Mouse (Mus musculus) heart, adult 18-20 months (tissue): ENCODE results near the gene Klhl36. TPM values are rescaled to one million over a fixed set of nuclear protein-coding genes. Genes with fewer than 3 reads are reported as not detected.
A peak's percentile ranks its signal among the peaks of the same experiment; 100 is the strongest.
"Not testable (repeated sequence)": the region's sequence is repeated elsewhere in the genome, so short reads cannot be mapped to it uniquely, and the experiment has no call there.

Source experiments
- DNase-seq, 2 experiments: peaks; one replicate each; pipeline ENCODE4 v3.0.0; 2021 to 2022; ENCODE audit warnings: mixed read lengths in 1 of 2
- total RNA-seq, 2 experiments: library from RNA; stranded (reverse); gene quantifications; 2 replicates each; pipeline ENCODE4 v1.2.3; 2021

Gene Klhl36
- total RNA-seq, 2 experiments from 2014 or later: 2.3 to 3.0 TPM

GRCm38 (mm10) chr8:119835270-119835669 lies 26.8 kb upstream of the Klhl36 start:
- peak in 1 of 2 experiments; percentile 38 for DNase-seq

DNA sequence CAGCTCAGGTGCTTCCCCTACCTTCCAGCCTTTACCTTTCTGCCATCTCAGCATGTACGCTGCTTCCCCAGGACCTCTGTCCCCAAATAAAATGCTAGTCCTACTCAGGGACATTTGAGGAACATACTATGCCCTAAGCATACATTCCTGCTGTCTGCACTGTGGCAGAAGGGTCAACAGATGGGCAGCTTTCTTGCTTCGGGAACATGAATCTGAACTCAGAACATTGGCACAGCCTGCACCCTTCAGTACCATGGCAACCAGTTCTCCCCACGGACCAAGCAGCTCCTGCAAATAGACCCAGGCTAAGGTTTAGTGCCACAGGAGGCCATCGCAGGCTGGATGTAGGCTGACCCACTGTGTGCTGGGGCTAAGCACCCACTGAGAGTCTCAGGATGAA lies 25.2 kb upstream of the Klhl36 start:
- no peak for DNase-seq

DNA sequence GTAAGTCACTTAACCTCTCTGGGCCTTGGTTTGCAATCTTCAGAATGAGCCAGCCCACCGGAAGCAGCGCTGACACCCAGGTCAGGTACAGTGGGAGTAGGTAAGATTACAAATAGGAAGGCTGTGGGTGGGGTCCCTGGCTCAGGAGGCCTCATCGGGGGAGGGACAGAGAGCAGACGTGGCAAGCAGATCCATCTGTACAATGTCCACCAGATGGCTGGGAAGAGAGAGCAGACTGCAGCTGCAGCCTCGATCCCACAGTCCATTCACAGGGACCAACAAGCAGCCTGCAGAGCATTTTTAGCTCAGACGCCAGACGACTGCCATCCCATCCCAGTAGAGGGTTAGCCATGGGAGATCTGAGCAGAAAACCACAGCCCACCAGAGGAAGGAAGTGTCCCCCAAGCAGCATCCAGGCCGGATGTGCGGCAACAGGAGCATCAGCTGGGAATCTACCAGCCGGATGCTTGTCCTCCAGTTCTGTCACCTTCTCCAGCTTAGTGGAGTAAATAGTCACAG lies 24.5 kb upstream of the Klhl36 start:
- peak in 1 of 2 experiments; percentile 40 for DNase-seq

DNA sequence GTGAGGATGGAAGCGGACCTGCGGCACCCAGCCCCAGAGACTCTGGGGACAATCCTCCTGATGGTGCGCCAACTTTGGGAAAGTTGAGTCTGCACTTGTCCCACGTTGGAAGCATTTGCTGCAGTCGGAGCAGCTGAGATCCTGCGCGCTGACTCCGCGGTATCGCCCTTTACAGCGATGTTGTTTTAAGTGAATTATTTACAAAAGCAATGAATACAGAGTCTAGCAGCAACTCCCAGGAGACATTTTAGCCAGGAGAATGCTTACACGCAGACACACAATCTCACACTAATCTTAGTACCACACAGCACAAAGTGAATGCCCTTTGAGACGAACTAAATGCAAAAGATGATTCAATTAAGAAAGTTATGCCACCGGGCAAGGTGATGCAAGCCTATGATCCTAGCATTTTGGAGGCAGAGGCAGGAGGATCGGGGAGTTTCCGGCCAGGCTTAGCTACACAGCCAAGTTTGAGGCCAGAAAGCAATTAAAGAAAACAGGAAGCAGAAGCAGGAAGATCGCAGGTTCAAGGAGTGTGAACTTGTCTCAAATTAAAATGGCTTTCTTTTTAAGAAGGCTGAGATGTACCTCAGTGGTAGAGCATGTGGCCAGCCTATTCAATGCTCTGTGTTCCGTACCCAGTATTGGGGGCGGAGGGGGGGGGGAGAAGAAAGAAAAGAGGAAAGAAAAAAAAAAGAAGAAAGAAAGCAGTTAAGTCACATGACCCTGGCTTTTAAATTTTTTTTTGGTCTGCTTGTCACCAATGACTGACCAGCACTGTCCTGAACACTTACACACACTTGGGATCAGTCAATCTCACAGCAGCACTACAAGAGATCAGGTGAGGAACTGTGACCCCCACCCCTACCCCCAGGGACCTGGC lies 23.7 kb upstream of the Klhl36 start:
- DNase-seq: peak in 1 of 2 experiments; percentile 32

GRCm38 (mm10) chr8:119838983-119839340 lies 23.1 kb upstream of the Klhl36 start:
- DNase-seq: no peak

DNA sequence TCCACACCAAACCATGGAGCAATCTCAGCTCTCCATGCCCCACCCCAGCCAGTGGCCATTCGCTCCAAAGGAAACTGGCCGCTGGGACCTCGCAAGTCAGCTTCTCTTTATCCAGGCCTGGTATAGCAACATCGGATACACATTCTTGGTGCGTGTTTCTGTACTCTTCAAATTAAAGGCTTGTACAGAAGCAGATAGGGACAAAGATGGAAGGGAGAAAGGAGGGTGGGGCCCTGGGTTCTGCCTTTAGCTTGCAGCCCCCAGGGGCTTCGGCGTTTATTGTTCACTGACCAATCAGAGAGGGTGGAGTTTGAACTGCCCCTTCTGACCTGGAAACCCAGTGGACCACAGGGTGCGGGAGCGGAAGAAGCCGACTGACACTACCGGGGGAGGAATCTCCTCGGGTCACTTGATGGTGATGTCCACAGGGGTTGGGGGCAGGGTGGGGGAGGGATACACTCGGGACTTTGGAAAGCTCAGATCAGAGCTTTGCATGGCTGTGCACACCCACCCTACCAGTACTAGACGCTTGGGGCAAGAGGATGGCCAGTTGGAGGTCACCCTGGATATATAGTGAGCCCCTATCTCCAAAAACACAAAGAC lies 22.5 kb upstream of the Klhl36 start:
- DNase-seq: peak; percentile 37 to 51

- DNase-seq: peak; percentile 97 to 98
Observed at GRCm38 (mm10) chr8:119840275-119840808, 21.7 kb upstream of the Klhl36 start, which contains the start of gene Cotl1. Gene Cotl1 (minus strand): TSS chr8:119840544.

DNA sequence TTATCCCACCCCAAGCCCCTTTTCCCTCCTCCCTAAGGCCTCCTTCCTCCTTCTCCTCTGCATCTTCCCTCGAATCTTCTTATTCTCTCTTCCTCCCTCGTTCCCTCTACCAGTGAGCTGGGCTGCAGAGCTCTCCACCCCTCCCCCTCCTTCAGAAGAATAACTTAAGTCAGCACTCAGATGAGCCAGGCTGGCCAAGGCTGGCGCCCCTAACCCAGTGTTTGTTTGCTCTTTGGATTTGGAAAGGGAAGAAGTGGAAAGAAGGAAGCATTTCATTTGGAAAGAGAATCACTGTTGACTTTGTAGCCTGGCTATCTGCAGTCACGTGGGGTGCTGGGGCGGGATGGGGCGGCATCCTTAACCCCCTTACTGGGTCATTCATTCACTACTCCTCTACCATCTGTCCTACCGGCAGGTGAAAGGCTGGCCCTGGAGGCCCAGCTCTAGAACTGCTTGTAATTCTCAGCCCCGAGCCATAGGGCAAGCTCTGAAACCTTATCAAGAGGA lies 21.1 kb upstream of the Klhl36 start:
- DNase-seq: no peak

DNA sequence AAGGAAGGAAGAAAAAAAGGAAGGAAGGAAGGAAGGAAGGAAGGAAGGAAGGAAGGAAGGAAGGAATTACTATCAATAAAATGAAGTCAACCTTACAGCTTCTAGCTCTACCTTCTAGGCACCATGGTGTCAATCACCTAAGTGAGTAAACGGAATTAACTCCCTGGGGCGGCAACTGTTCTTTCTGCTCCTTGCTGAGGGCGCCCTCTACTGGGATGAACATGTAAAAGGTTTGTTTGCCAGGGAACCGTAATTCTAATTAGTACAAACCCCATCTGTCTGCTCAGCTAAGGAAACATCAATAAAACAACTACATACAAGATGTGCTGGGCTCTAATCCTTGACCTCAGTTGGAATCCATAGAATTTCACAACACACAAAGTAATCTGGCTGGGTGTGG lies 18.6 kb upstream of the Klhl36 start:
- peak; percentile 79 to 90 for DNase-seq

GRCm38 (mm10) chr8:119844577-119844976 lies 17.5 kb upstream of the Klhl36 start:
- DNase-seq: no peak

- DNase-seq: not testable (repeated sequence)
Observed at GRCm38 (mm10) chr8:119845741-119846140, 16.3 kb upstream of the Klhl36 start.

- DNase-seq: no peak
Observed at GRCm38 (mm10) chr8:119847232-119847922, 14.7 kb upstream of the Klhl36 start.

DNA sequence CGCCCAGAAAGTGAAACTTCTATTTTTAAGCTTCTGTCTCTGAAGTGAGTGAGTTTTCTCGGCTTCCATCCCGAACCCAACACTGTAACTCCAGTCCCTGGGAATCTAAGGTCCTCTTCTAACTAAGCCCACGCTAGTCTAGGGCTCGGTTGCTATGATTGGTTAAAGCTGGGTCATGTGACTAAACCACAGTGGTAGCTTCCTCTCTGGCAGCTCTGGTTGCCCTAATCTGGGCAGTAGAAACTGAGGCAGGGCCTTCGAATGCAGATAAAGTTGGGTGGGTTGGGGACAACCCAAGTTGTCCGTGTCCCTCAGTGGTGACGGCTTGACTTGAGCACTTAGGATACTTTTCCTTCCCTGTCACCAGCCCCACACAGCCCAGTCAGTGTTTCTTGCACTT lies 8.5 kb upstream of the Klhl36 start:
- DNase-seq: no peak

GRCm38 (mm10) chr8:119854035-119854434 lies 8.0 kb upstream of the Klhl36 start:
- DNase-seq: no peak

GRCm38 (mm10) chr8:119855656-119856055 lies 6.4 kb upstream of the Klhl36 start:
- peak; percentile 44 to 52 for DNase-seq

DNA sequence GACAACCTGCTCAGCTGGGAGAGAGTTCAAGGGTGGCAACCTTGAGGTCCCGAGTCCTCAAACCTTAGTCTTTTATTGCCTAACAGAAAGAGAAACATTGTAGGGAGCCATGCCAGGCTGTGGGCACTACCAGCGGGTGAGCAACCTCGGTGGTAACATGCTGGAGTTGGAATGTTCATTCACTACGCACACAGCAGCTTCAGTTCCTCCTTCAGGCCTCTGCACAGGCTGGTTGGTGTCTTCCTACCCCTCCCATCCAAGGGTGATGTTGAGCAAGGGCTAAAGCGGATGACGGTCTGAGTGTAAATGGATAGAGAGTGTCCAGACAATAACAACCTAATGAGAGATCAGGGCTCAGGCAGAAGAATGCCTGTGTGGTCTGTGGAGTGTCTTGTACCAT lies 4.3 kb upstream of the Klhl36 start:
- peak in 1 of 2 experiments; percentile 31 for DNase-seq

- DNase-seq: no peak
Observed at GRCm38 (mm10) chr8:119862390-119862734, 296 bp downstream of the Klhl36 start.

GRCm38 (mm10) chr8:119862749-119863148 lies 683 bp downstream of the Klhl36 start:
- DNase-seq: no peak

GRCm38 (mm10) chr8:119869616-119870015 lies 7.5 kb downstream of the Klhl36 start:
- DNase-seq: no peak

- no peak for DNase-seq
Observed at GRCm38 (mm10) chr8:119873181-119873580, 11.1 kb downstream of the Klhl36 start.

DNA sequence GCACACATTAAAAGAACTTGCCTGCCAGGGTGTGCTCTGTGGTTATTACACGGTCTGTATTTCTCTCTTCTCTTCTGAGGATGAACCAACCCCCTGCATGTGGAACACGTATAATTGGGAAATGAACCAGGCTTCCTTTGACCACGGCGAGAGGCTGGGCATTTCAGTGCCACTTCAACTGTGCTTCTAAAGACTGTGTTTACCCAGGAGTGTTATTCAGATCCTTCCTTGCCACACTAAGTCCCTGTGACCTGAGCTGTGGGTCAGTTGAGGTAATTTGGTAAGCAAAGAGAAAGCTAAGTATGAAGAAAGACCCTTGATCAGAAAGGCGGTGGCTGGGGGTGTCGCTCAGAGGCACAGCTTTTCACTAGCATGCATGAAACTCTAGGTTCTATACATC lies 19.2 kb downstream of the Klhl36 start:
- no peak for DNase-seq

DNA sequence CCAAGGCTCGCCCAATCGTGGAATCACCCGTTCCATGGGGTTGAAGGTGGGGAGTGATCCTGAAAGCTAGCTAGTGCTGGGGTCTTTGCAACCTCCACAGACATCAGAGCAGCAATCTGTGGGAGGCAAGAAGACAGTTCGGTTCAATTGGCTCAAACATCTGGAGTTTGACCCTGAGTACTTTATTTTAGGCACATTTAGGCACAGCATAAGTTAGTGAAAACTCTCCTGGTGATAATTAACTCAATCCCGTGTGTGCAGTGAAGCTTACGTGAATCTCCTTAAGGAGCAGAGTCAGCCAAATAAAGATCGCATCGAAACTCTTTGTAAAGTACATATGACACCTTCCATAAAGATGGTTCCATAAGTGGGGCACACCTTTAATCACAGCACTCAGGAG lies 19.9 kb downstream of the Klhl36 start:
- DNase-seq: no peak
